Mouse (Mus musculus) thymus, adult 18-20 months (tissue): Measurements from ENCODE around the gene Ap5m1.

ENCODE experiments used
- DNase-seq, 2 experiments: peaks; one replicate each; pipeline ENCODE4 v3.0.0; 2022; ENCODE audit warnings: mixed read lengths in 2 of 2

Ap5m1 gene

GRCm38 (mm10) chr14:49127162-49127779, 61.4 kb downstream of the Ap5m1 start:
- no peak for DNase-seq

- DNase-seq: no peak
Measured at GRCm38 (mm10) chr14:49128544-49129263, 62.8 kb downstream of the Ap5m1 start.

GRCm38 (mm10) chr14:49132391-49132790, 66.5 kb downstream of the Ap5m1 start:
- no peak for DNase-seq

GRCm38 (mm10) chr14:49138171-49138570, 72.3 kb downstream of the Ap5m1 start:
- no peak for DNase-seq

DNA sequence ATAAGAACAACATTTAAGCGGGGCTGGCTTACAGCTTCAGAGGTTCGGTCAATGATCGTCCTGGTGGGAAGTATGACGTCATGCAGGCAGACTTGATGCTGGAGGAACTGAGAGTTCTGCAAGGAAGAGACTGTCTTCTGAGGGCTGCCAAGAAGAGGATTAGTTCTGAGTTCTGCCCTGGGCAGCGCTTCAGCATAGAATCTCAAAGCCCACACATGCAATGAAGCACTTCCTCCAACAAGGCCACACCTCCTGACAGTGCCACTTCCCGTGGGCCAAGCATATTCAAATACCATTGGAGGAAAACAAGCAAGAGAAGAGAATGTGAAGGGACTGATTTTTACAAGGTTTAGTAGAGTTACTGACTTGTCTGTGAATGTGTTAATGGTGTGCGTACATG, 74.9 kb downstream of the Ap5m1 start:
- DNase-seq: no peak
